Mouse (Mus musculus) liver, embryonic 11.5 days (tissue): ENCODE results near the gene Lenep. TPM values are rescaled to one million over a fixed set of nuclear protein-coding genes. Genes with fewer than 3 reads are reported as not detected.

Source experiments
- polyA plus RNA-seq: library from polyadenylated mRNA; unstranded; fragments of >200 nt; fragmentation: Nextera tagmentation; extraction: Ambion mirVana; gene quantifications from 2 replicates; pipeline ENCODE4 v1.2.1, GENCODE M21; 2014

The Lenep gene
- polyA plus RNA-seq, 1 experiment from 2014 or later, result not detected

Other genes with a start within 250 kb of the Lenep start
- 1.2 and 1.6 TPM in 2 replicates for gene Hcn3, start 242.6 kb downstream of the Lenep start, polyA plus RNA-seq
- 18.8 and 22.8 TPM in 2 replicates for gene Clk2, start 238.0 kb downstream of the Lenep start, polyA plus RNA-seq
- 110 and 116 TPM in 2 replicates for gene Scamp3, start 225.3 kb downstream of the Lenep start, polyA plus RNA-seq
- 12.7 and 13.5 TPM in 2 replicates for gene Fam189b, start 219.7 kb downstream of the Lenep start, polyA plus RNA-seq
- 38.5 and 42.1 TPM in 2 replicates for gene Gba, start 199.9 kb downstream of the Lenep start, polyA plus RNA-seq
- gene Thbs3, start 187.6 kb downstream of the Lenep start, polyA plus RNA-seq, result 3.2 and 5.9 TPM in 2 replicates
- 219 and 241 TPM in 2 replicates for gene Mtx1, start 175.7 kb downstream of the Lenep start, polyA plus RNA-seq
- 0.30 and 0.62 TPM in 2 replicates for gene Muc1, start 173.7 kb downstream of the Lenep start, polyA plus RNA-seq
- gene Krtcap2, start 156.8 kb downstream of the Lenep start, polyA plus RNA-seq, result 246 and 251 TPM in 2 replicates
- 0.97 and 1.7 TPM in 2 replicates for gene Trim46, start 156.5 kb downstream of the Lenep start, polyA plus RNA-seq
- 106 and 118 TPM in 2 replicates for gene Dpm3, start 143.4 kb downstream of the Lenep start, polyA plus RNA-seq
- 25.3 and 31.5 TPM in 2 replicates for gene Slc50a1, start 132.2 kb downstream of the Lenep start, polyA plus RNA-seq
- gene Efna1, start 121.7 kb downstream of the Lenep start, polyA plus RNA-seq, result 11.4 and 11.8 TPM in 2 replicates
- gene Efna3, start 79.8 kb downstream of the Lenep start, polyA plus RNA-seq, result 2.1 and 3.9 TPM in 2 replicates
- 6.5 and 6.9 TPM in 2 replicates for gene Efna4, start 64.8 kb downstream of the Lenep start, polyA plus RNA-seq
- gene Adam15, start 52.8 kb downstream of the Lenep start, polyA plus RNA-seq, result 19.5 and 23.2 TPM in 2 replicates
- 0.10 TPM in 1 of 2 replicates, not detected in the other for gene Dcst2, start 40.8 kb downstream of the Lenep start, polyA plus RNA-seq
- gene Dcst1, start 37.5 kb downstream of the Lenep start, polyA plus RNA-seq, result not detected in 2 replicates
- 1.5 and 2.1 TPM in 2 replicates for gene Zbtb7b, start 8.0 kb downstream of the Lenep start, polyA plus RNA-seq
- 34.3 and 37.8 TPM in 2 replicates for gene Flad1, start 9.1 kb upstream of the Lenep start, polyA plus RNA-seq
- 498 and 502 TPM in 2 replicates for gene Cks1b, start 15.6 kb upstream of the Lenep start, polyA plus RNA-seq
- 72.8 and 75.6 TPM in 2 replicates for gene Shc1, start 15.7 kb upstream of the Lenep start, polyA plus RNA-seq
- gene Pygo2, start 27.4 kb upstream of the Lenep start, polyA plus RNA-seq, result 35.5 and 37.7 TPM in 2 replicates
- 8.3 and 8.7 TPM in 2 replicates for gene Pbxip1, start 33.9 kb upstream of the Lenep start, polyA plus RNA-seq
- gene Pmvk, start 51.7 kb upstream of the Lenep start, polyA plus RNA-seq, result 58.0 and 58.3 TPM in 2 replicates
- gene Kcnn3, start 117.4 kb upstream of the Lenep start, polyA plus RNA-seq, result 0.19 and 0.45 TPM in 2 replicates